Mouse (Mus musculus): ENCODE measurements around the gene Slc44a2. TPM values are rescaled to one million over a fixed set of nuclear protein-coding genes. Genes with fewer than 3 reads are reported as not detected.
A peak's percentile ranks its signal among the peaks of the same experiment; 100 is the strongest.
"Not testable (repeated sequence)": the region's sequence is repeated elsewhere in the genome, so short reads cannot be mapped to it uniquely, and the experiment has no call there.

The Slc44a2 gene
- polyA plus RNA-seq, 1 experiment from 2014 or later, result 73.4 TPM

DNA sequence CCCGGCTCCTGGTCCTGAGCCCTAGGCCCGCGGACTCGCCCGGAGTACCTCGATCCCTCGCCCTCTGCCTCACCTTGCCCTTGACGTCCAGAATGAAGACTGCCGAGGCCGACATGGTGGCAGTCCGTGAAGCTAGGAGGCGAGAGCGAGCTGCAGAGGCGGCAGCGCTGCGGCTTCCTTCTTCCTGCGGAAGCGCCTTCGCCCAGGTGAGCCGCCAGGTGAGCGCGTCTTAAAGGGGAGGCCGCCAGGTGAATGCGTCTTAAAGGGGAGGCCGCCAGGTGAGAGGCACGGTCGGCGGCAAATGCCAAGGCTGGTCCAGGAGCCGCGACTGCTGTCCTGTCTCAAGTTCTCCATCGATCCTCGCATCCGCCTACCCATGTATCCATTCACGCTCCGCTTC, 8.4 kb upstream of the Slc44a2 start, which contains the start of gene Ap1m2:
Gene Ap1m2, minus strand, starts transcription at position 204 of the 400 bp plus-strand sequence.
- Histone ChIP-seq H3K4me3 (peak within 1 kb of the TSS; percentile 30), H3K9me3 (no peaks in the 10 kb centered on the region), H3K27ac (replicated peaks) (no peak within 1 kb of the TSS), H3K4me1 (replicated peaks) (no peaks in the 10 kb centered on the region), H3K27me3 (peaks cover 10% of the 10 kb centered on the region), H3K4me2 (peak within 1 kb of the TSS; percentile 45), H3K36me3 (no peaks in the 10 kb centered on the region), H3K9ac (no peak within 1 kb of the TSS)
- 14% methylated on average over 35 of the region's 35 CpGs for WGBS
- no peak for ATAC-seq (ENCODE audit: low FRiP score, low read depth)

- WGBS, result 9% methylated on average over 11 of the region's 11 CpGs
- Histone ChIP-seq H3K9me3 (no peaks in the 10 kb centered on the region), H3K9ac (no peak overlapping the region), H3K4me3 (no peak overlapping the region), H3K36me3 (no peaks in the 10 kb centered on the region), H3K4me1 (replicated peaks) (no peaks in the 10 kb centered on the region), H3K4me2 (no peak overlapping the region), H3K27me3 (peaks cover 10% of the 10 kb centered on the region), H3K27ac (replicated peaks) (no peak overlapping the region)
- ATAC-seq (ENCODE audit: low FRiP score, low read depth), result no peak
Observed at GRCm38 (mm10) chr9:21313394-21313793, 7.1 kb upstream of the Slc44a2 start.

- H3K9me3 ChIP-seq, result no peaks in the 10 kb centered on the region
- WGBS, result 92% methylated on average over 9 of the region's 9 CpGs
- no peaks in the 10 kb centered on the region for H3K36me3 ChIP-seq
- no peak overlapping the region for H3K27ac ChIP-seq (replicated peaks)
- no peak overlapping the region for H3K9ac ChIP-seq
- H3K4me2 ChIP-seq, result no peak overlapping the region
- peaks cover 10% of the 10 kb centered on the region for H3K27me3 ChIP-seq
- no peaks in the 10 kb centered on the region for H3K4me1 ChIP-seq (replicated peaks)
- H3K4me3 ChIP-seq, result no peak overlapping the region
- ATAC-seq (ENCODE audit: low FRiP score, low read depth), result no peak
Observed at GRCm38 (mm10) chr9:21314367-21315140, 5.9 kb upstream of the Slc44a2 start.

DNA sequence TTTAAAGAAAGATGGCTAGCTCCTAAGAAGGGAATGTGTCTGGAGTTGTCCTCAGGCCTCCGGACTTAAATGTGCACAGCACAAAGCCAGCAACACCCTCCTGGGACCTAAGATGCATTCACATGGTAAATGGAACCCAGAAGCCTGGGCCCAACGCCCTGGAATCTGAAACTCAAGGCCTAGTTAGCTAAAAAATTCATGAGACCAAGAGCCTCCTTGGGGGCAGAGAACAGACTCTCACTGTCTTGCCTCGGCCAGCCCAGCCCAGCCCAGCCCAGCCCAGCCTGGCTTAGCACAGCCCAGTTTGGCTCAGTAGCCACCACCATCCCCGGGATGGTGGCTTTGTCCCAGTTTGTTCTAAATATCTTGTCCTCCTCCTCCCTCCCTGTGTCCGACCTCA, 5.1 kb upstream of the Slc44a2 start:
- H3K27ac ChIP-seq (replicated peaks), result no peak overlapping the region

GRCm38 (mm10) chr9:21316696-21317095, 3.8 kb upstream of the Slc44a2 start:
- H3K9me3 ChIP-seq, result no peaks in the 10 kb centered on the region
- H3K36me3 ChIP-seq, result no peaks in the 10 kb centered on the region
- peaks cover 10% of the 10 kb centered on the region for H3K4me1 ChIP-seq (replicated peaks)
- ATAC-seq (ENCODE audit: low FRiP score, low read depth), result no peak
- H3K27me3 ChIP-seq, result peaks cover 4% of the 10 kb centered on the region
- 74% methylated on average over 7 of the region's 7 CpGs for WGBS
- H3K27ac ChIP-seq (replicated peaks), result no peak overlapping the region
- H3K4me3 ChIP-seq, result no peak overlapping the region
- no peak overlapping the region for H3K4me2 ChIP-seq
- H3K9ac ChIP-seq, result no peak overlapping the region

More for the DNA sequence above, 5.1 kb upstream of the Slc44a2 start:
- no peak for ATAC-seq (ENCODE audit: low FRiP score, low read depth)
- Histone ChIP-seq H3K27me3 (peaks cover 10% of the 10 kb centered on the region), H3K4me1 (replicated peaks) (peaks cover 3% of the 10 kb centered on the region; the same call in 1 of the 2 replicates), H3K36me3 (no peaks in the 10 kb centered on the region), H3K9ac (no peak overlapping the region), H3K9me3 (no peaks in the 10 kb centered on the region), H3K4me3 (no peak overlapping the region), H3K4me2 (no peak overlapping the region)
- 53% methylated on average over 5 of the region's 5 CpGs for WGBS

DNA sequence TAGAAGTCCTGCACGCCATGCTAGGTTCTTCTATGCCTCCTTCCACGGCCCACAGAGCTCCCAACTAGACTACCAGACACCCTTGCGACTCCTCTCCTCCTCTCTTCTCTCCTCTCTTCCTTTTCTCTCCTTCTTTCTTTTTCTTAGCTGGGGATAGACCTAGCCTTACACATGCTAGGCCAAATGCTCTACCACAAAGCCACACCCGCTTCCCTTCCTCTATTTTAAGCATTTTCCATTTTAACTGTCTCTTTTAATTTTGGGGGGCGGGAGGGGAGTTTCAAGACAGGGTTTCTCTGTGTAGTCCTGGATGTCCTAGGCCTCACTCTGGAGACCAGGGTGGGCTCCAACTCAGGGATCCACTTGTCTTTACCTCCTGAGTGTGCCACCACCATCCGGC, 1.7 kb upstream of the Slc44a2 start:
- Histone ChIP-seq H3K4me3 (no peak overlapping the region), H3K9ac (no peak overlapping the region), H3K27ac (replicated peaks) (no peak overlapping the region), H3K9me3 (no peaks in the 10 kb centered on the region), H3K4me1 (replicated peaks) (peaks cover 23% of the 10 kb centered on the region), H3K27me3 (no peaks in the 10 kb centered on the region), H3K4me2 (no peak overlapping the region), H3K36me3 (no peaks in the 10 kb centered on the region)
- ATAC-seq (ENCODE audit: low FRiP score, low read depth), result no peak
- WGBS, result 92% methylated on average over 6 of the region's 6 CpGs

DNA sequence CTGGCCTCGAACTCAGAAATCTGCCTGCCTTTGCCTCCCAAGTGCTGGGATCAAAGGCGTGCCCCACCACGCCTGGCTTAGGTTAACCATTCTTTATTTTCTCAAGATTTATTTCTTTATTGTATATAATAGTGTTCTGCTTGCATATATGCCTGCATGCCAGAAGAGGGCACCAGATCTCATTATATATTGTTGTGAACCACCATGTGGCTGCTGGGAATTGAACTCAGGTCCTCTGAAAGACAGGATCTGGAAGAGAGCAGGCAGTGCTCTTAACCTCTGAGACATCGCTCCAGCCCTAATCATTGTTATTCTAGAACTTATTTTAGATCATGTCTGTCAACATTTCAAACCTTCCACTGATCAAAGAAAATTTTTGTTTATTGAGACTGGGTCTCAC, 995 bp upstream of the Slc44a2 start:
- H3K9me3 ChIP-seq, result no peaks in the 10 kb centered on the region
- peaks cover 23% of the 10 kb centered on the region for H3K4me1 ChIP-seq (replicated peaks)
- no peak overlapping the region for H3K9ac ChIP-seq
- WGBS, result 91% methylated on average over 4 of the region's 4 CpGs
- no peak for ATAC-seq (ENCODE audit: low FRiP score, low read depth)
- no peaks in the 10 kb centered on the region for H3K36me3 ChIP-seq
- H3K4me3 ChIP-seq, result no peak overlapping the region
- no peaks in the 10 kb centered on the region for H3K27me3 ChIP-seq
- H3K4me2 ChIP-seq, result no peak overlapping the region
- H3K27ac ChIP-seq (replicated peaks), result no peak overlapping the region

GRCm38 (mm10) chr9:21320280-21320618, 249 bp upstream of the Slc44a2 start:
- Histone ChIP-seq H3K4me2 (peak overlapping the region; percentile 97), H3K9me3 (no peaks in the 10 kb centered on the region), H3K9ac (no peak overlapping the region), H3K4me3 (peak overlapping the region; percentile 71), H3K36me3 (no peaks in the 10 kb centered on the region), H3K4me1 (replicated peaks) (peaks cover 23% of the 10 kb centered on the region), H3K27ac (replicated peaks) (0 out of 2 replicates have a peak overlapping the region, but pooled peaks have one; percentile 64), H3K27me3 (no peaks in the 10 kb centered on the region)
- peak; percentile 63; the same call in 1 of the 2 replicates for ATAC-seq (ENCODE audit: low FRiP score, low read depth)
- WGBS, result 34% methylated on average over 4 of the region's 4 CpGs

DNA sequence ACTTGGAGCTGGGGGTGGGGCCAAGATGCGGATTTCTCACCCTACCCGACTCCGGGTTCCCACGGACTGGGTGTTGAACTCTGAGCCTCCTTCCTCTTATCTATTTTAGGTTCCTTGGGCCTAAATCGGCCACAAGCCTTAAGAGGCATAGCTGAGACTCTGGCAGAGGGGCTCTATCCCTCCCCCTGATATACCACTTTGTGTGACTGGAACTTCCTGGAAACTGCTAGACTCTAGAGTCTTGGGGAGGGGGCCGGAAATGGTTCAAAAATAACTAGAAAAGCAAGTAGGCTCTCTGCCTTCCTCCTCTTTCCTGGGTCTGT, 976 bp downstream of the Slc44a2 start:
- H3K4me2 ChIP-seq, result peak overlapping the region; percentile 97
- H3K27ac ChIP-seq (replicated peaks), result peak overlapping the region; percentile 64; the same call in 1 of the 2 replicates
- 17% methylated on average over 6 of the region's 6 CpGs for WGBS
- peak overlapping the region; percentile 71 for H3K4me3 ChIP-seq
- H3K27me3 ChIP-seq, result no peaks in the 10 kb centered on the region
- H3K36me3 ChIP-seq, result no peaks in the 10 kb centered on the region
- H3K9me3 ChIP-seq, result no peaks in the 10 kb centered on the region
- peak overlapping the region; percentile 69 for H3K9ac ChIP-seq
- H3K4me1 ChIP-seq (replicated peaks), result peaks cover 23% of the 10 kb centered on the region
- ATAC-seq (ENCODE audit: low FRiP score, low read depth), result peak; percentile 6; the same call in 1 of the 2 replicates

DNA sequence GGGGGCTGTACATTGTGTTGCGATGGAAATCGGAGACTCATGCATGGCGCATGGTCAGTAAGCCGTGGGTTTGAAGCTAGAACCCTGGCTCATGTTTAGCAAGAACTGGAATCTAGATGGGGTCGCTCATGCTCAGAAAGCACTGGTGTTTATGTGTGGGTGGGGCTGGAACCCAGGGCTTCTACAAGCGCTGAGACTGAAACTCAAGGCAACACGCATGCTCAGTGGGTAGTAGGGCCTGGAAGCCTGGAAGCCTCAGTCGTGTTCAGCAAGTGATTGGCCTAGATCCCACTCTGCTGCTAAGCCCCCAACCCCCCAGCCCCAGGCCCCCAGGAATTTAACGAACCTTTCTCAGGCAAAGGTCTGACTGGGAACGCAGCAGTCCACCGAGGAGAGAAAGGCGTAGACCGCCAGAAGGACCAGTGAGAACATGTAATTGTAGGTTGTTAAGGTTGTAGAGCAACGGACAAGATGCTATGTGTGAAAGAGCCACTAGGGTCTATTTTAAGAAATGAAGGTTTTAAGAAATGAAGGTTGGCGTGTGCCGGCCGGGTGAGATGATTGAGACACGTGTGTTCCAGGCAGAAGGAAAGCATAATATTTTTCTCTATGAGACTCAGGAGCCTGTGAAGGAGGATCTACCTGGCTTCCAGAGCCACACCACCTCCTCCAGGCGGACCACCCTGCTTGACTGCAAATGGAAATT, 1.9 kb downstream of the Slc44a2 start:
- WGBS, result 77% methylated on average over 19 of the region's 19 CpGs
- Histone ChIP-seq H3K4me2 (peak overlapping the region; percentile 97), H3K36me3 (no peaks in the 10 kb centered on the region), H3K27ac (replicated peaks) (no peak overlapping the region), H3K9ac (no peak overlapping the region), H3K4me3 (no peak overlapping the region), H3K4me1 (replicated peaks) (peaks cover 23% of the 10 kb centered on the region), H3K9me3 (no peaks in the 10 kb centered on the region), H3K27me3 (no peaks in the 10 kb centered on the region)
- no peak for ATAC-seq (ENCODE audit: low FRiP score, low read depth)

DNA sequence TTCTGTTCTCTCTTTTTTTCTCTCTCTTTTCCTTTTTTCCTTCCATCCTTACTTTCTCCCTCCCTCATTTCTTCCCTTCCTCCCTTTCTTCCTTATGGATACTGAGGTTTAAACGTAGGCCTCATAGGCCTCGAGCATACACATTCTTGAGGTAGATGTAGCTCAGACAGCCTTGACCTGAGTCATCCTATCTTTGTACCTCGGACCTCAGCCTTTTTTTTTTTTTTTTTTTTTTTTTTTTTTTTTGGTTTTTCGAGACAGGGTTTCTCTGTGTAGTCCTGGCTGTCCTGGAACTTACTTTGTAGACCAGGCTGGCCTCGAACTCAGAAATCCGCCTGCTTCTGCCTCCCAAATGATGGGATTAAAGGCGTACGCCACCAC, 2.4 kb downstream of the Slc44a2 start:
- H3K27ac ChIP-seq (replicated peaks); H3K4me2 ChIP-seq; ATAC-seq (ENCODE audit: low FRiP score, low read depth); H3K9ac ChIP-seq; H3K9me3 ChIP-seq; H3K4me3 ChIP-seq; H3K36me3 ChIP-seq; H3K27me3 ChIP-seq: not testable (repeated sequence)
- WGBS, result 91% methylated on average over 8 of the region's 8 CpGs
- peaks cover 23% of the 10 kb centered on the region for H3K4me1 ChIP-seq (replicated peaks)

DNA sequence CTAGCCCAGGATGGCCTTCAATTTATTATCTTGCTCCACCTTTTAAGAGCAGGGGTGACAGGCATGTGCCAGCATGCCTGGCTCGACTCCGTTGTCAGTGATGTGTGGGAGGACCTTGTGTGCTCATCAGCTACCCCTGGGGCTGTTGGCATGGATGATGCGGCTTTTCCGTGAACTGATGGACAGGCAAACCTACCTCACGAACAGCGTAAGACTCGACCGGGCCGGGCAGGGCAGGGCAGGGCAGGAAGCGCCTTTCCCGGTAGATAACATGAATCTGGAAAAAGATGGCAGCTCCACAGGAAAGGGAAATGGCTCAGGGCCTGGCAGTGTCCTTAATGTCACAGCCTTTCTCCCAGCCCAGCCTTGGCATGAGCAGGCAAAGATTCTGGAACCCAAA, 3.8 kb downstream of the Slc44a2 start:
- peaks cover 23% of the 10 kb centered on the region for H3K4me1 ChIP-seq (replicated peaks)
- no peak for ATAC-seq (ENCODE audit: low FRiP score, low read depth)
- H3K4me2 ChIP-seq, result no peak overlapping the region
- no peak overlapping the region for H3K4me3 ChIP-seq
- H3K9me3 ChIP-seq, result no peaks in the 10 kb centered on the region
- H3K36me3 ChIP-seq, result no peaks in the 10 kb centered on the region
- no peak overlapping the region for H3K27ac ChIP-seq (replicated peaks)
- no peak overlapping the region for H3K9ac ChIP-seq
- no peaks in the 10 kb centered on the region for H3K27me3 ChIP-seq
- WGBS, result 91% methylated on average over 11 of the region's 11 CpGs
